Mouse (Mus musculus): ENCODE results near the gene Taf8.

Gene Taf8

GRCm38 (mm10) chr17:47501946-47502706, at the start of gene Taf8:
TSS of gene Taf8 (minus strand) at chr17:47502292.
- DNase-seq (ENCODE audit: low spot score in 2 of 2) = peak; percentile 92

GRCm38 (mm10) chr17:47551049-47551448, 49.0 kb upstream of the Taf8 start:
- DNase-seq (ENCODE audit: low spot score in 2 of 2) = no peak

GRCm38 (mm10) chr17:47545861-47546331, 43.8 kb upstream of the Taf8 start:
- no peak for DNase-seq (ENCODE audit: low spot score in 2 of 2)

GRCm38 (mm10) chr17:47545154-47545553, 43.1 kb upstream of the Taf8 start:
- DNase-seq (ENCODE audit: low spot score in 2 of 2) = no peak

- no peak for DNase-seq (ENCODE audit: low spot score in 2 of 2)
These were observed 41.1 kb upstream of the Taf8 start for GRCm38 (mm10) chr17:47543051-47543650.

GRCm38 (mm10) chr17:47542061-47542460, 40.0 kb upstream of the Taf8 start:
- DNase-seq (ENCODE audit: low spot score in 2 of 2) = no peak

GRCm38 (mm10) chr17:47539128-47539527, 37.0 kb upstream of the Taf8 start:
- no peak for DNase-seq (ENCODE audit: low spot score in 2 of 2)

GRCm38 (mm10) chr17:47538049-47538448, 36.0 kb upstream of the Taf8 start:
- no peak for DNase-seq (ENCODE audit: low spot score in 2 of 2)

GRCm38 (mm10) chr17:47535812-47536236, 33.7 kb upstream of the Taf8 start:
- DNase-seq (ENCODE audit: low spot score in 2 of 2) = no peak

GRCm38 (mm10) chr17:47533691-47534090, 31.6 kb upstream of the Taf8 start:
- no peak for DNase-seq (ENCODE audit: low spot score in 2 of 2)

- DNase-seq (ENCODE audit: low spot score in 2 of 2) = no peak
These were observed 30.3 kb upstream of the Taf8 start for GRCm38 (mm10) chr17:47532364-47532763.

- DNase-seq (ENCODE audit: low spot score in 2 of 2) = no peak
These were observed 29.3 kb upstream of the Taf8 start for GRCm38 (mm10) chr17:47531387-47531818.

- no peak for DNase-seq (ENCODE audit: low spot score in 2 of 2)
These were observed 27.5 kb upstream of the Taf8 start for GRCm38 (mm10) chr17:47529595-47529994.

GRCm38 (mm10) chr17:47528919-47529318, 26.8 kb upstream of the Taf8 start:
- no peak for DNase-seq (ENCODE audit: low spot score in 2 of 2)

- no peak for DNase-seq (ENCODE audit: low spot score in 2 of 2)
These were observed 25.6 kb upstream of the Taf8 start for GRCm38 (mm10) chr17:47527581-47528300.

GRCm38 (mm10) chr17:47526856-47527520, 24.9 kb upstream of the Taf8 start:
- no peak for DNase-seq (ENCODE audit: low spot score in 2 of 2)

- DNase-seq (ENCODE audit: low spot score in 2 of 2) = no peak
These were observed 22.9 kb upstream of the Taf8 start for GRCm38 (mm10) chr17:47524991-47525390.

- no peak for DNase-seq (ENCODE audit: low spot score in 2 of 2)
These were observed 22.0 kb upstream of the Taf8 start for GRCm38 (mm10) chr17:47524055-47524454.

- no peak for DNase-seq (ENCODE audit: low spot score in 2 of 2)
These were observed 21.2 kb upstream of the Taf8 start for GRCm38 (mm10) chr17:47523211-47523682.

GRCm38 (mm10) chr17:47522536-47522935, 20.4 kb upstream of the Taf8 start:
- no peak for DNase-seq (ENCODE audit: low spot score in 2 of 2)

- DNase-seq (ENCODE audit: low spot score in 2 of 2) = peak in 1 of 2 experiments; percentile 51
These were observed 19.6 kb upstream of the Taf8 start for GRCm38 (mm10) chr17:47521551-47522258.

Data from urinary bladder, postnatal 36 days (tissue).